Mouse (Mus musculus) liver (tissue): ENCODE measurements around the gene Wtap.
"Not testable (repeated sequence)": the region's sequence is repeated elsewhere in the genome, so short reads cannot be mapped to it uniquely, and the experiment has no call there.

Experiments used
- DNase-seq: peaks from one replicate; pipeline ENCODE4 v3.0.0-alpha.2; 2020; ENCODE audit warnings: mixed read lengths

The Wtap gene

DNA sequence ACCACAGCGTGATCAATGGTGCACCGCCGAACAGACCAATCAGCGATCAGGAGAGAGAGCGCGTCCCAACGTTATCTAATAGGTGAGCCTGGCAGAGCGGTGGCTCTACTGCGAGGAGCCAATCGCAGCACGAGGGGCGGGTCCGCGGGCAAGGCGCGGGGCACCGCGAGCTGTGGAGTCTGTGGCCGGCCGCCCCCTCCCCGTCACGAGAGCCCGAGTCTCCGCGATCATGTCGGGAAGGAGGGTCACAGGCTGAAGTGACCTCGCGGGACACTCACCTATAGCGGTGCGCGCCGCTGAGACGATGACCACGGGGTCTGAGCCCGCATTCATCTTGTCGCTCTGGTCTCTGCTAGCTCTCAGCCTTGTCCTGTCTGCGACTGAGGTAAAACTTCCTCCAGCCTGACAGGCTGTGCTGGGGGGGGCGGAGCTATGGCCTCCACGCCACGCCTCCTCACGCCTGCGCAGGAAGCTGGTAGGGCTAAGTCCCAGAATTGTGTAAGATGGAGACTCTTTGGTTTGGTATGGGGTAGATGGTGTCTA is 33.6 kb downstream of the Wtap start, which contains the start of gene Acat2:
Acat2 (minus strand) TSS at position 417 of the 543 bp plus-strand sequence.
- peak; percentile 95 for DNase-seq

DNA sequence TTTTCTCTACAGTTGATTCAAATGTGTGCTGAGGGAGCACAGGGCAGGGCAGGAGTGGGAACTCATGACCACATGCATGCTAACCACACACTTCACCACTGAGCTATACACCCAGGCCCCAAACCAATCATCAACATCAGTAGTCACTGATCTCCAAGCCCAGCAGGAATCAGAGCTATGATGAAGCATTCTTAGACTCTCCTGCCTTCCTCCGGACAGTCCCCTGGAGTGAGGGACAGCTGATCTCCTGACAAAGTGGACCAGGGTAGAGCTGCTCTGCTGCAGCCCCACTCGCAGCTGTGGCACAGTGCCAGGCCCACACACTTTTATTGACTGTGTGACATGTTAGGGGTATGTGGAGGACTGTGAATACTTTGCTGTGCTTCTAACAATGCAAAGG is 34.6 kb downstream of the Wtap start:
- DNase-seq: not testable (repeated sequence)

DNA sequence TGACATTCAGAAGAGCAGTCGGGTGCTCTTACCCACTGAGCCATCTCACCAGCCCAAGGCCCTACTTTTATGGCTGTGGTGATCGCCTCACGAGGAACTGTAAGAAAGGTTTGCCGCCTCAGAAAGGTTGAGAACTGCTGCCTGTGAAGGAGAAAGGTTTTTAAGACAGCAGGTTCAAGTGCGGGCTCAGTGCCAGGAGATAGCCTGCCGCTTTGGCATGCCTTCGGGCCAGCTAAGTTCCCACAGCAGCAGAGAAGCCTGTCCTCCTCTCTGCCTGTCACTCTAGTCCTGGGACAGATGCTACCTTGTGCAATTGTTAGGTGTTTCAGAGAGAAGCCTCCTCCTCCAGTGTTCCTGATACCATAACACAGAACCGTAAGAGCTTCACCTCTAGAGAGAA is 37.3 kb downstream of the Wtap start:
- no peak for DNase-seq

DNA sequence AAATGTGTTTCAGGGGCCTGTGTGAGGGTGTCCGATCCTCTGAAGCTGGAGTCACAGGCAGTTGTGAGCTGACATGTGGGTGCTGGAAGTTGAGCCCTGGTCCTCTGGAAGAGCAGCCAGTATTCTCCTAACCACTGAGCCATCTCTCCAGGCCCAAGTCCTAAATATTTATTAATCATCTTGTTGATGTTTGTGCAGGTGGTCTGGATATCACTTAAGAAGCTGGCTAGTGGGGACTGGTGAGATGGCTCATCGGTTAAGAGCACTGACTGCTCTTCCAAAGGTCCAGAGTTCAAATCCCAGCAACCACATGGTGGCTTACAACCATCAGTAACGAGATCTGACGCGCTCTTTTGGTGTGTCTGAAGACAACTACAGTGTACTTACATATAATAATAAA is 44.3 kb downstream of the Wtap start:
- no peak for DNase-seq

DNA sequence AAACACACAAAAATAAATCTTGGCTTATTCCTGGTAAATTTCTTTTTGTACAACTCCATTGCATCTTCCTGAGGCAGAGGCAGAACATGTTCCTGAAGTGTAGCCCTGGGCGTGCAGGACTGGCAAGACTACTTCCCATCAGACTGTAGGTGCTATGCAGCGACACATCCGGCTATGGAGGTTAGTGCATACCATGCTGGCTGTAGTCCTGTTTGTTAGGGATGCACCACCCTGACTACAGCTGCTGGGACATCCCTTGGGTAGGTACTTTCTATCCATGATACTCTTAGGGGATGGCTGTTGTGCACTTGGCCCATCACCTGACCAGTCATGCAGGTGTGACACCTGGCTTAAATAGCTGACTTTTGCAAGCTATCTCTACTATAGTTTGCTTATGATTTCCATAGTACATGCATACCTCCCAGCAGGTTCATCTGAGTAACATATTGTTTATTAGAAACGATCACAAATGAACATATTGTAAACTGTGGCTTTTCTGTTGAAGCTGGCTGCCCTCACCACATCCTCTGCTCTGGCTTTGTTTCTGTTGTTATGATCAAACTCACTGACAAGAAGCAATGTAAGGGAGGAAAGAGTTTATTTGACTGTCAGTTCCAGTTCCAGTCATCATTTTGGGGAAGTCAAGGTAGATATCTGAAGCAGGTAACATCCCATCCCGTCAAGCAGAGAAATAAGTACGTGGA is 51.4 kb downstream of the Wtap start:
- no peak for DNase-seq

DNA sequence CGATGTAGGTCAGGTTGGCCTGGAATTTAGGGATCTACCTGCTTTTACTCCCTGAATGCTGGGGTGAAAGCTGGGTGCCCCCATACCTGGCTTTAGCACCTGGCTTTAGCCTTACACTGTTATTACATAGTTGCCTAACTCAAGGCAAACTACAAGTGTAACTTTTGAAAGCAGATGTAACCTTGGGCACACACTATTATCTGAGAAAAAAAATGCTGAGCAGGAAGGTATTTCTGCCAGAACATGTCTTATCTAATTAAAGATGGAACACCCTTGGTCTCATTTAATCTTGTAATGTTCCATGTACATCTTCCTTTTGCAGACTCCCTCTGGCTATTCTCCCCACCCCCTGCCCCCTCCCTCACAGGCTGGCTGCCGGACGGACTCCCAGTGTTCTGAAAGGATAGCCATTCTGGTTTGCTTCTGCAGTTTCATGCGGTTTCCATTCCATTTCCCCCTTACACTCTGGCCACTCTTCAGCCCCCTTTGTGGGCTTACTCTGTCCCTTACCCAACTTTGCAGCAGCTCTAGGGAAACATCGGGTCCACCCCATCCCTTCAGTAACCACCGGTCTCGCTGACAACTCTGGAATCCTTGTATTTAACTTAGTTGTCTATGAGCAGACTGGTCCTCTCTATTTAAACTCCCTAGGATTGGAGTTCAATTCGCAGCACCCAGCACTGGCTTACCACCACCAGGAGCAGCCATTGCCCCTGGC is 52.3 kb downstream of the Wtap start:
- no peak for DNase-seq

DNA sequence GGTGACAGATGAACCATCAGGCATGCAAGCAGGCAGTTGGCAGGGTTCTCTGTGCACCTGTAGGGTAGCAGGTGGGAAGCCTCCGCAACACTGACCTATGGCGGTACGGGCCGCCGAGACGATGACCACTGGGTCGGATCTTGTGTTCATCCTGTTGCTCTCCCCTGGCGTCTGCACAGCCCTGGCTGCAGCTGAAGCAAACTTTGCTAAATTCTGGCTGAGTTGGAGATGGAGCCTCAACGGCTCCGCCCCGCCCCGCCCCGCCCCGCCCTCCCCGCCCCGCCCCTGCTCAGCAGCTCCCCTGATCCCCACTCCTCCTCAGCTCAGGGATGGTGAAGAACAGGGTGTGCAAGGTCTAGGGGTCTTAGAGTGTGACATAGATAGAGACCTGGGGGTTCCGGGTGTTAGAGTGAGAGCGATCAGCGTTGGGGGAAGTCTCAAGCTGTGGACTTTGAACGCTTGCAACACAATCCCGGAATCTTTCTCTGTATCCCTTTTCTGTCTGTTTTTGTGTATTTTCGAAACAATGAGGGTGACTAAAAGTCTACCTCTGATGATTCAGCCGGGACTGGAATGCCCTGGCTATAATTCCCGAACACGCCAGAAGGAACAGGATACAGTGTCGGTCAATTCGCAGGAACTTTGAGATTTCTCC is 53.7 kb downstream of the Wtap start, which contains the start of gene Acat3:
Acat3 (minus strand) TSS at position 450 of the 655 bp plus-strand sequence.
- peak; percentile 59 for DNase-seq

DNA sequence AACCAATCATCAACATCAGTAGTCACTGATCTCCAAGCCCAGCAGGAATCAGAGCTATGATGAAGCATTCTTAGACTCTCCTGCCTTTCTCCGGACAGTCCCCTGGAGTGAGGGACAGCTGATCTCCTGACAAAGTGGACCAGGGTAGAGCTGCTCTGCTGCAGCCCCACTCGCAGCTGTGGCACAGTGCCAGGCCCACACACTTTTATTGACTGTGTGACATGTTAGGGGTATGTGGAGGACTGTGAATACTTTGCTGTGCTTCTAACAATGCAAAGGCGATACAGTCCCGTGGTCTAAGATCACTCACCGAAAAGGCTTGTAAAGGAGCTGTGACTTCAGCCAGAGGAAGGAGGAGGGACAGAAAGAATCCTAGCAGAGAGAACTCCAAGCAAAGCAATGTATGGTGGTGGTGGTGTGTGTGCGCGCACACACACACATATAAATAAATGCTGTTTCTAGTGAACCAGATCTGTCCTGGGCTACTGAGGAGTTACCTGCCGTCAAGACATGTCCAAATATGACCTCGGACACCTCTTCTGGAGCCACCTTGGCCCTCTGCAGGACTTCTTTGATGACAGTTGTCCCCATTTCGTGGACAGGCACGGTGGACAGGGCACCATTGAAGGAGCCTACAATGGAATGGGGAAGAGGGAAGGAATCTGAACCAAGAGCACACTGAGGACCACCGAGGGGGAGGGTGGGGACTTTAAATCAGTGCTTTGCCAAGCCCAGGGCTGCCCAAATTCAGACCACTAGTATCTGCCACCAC is 54.4 kb downstream of the Wtap start:
- DNase-seq: not testable (repeated sequence)

DNA sequence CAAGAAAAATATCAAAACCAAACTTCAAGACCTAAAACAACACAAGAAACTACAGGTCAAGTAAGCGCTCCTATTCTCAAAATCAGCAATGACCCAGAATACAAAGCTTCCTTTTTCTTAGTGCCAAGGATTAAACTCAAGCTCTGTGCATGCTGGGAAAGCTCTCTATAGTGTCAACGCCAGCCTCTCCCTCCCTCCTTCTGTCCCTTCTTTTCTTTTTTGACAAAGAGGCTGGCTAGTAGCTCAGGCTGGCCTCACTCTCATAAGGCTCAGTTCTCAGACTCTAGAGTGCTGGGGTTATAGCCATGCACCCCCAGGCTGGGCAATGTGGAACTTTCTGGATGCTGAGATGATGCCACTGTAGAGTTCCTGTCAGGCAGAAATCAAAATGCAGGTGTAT is 55.9 kb downstream of the Wtap start:
- DNase-seq: no peak

DNA sequence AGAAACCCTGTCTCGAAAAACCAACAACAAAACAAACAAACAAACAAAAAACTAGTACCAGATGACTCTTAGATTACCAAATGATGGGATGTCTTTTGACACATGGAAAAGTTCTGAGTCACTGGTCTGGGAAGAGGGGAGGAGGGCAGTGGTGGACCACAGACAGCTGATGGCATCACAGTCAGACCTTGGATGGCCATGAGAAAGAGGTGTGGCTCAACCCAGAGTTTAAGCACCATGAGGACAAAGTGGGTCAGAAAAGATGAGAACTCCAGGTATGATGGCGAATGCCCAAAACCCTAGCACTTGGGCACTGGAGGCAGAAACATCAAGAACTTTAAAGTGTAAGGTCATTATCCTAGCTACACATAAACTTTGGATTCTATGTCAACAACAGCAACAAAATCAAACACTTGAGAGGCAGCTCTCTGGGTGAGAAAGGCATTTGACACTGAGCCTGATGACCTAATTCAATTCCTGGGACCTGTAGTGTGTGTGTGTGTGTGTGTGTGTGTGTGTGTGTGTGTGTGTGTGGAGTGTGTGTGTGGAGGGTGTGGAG is 56.5 kb downstream of the Wtap start:
- DNase-seq: no peak

DNA sequence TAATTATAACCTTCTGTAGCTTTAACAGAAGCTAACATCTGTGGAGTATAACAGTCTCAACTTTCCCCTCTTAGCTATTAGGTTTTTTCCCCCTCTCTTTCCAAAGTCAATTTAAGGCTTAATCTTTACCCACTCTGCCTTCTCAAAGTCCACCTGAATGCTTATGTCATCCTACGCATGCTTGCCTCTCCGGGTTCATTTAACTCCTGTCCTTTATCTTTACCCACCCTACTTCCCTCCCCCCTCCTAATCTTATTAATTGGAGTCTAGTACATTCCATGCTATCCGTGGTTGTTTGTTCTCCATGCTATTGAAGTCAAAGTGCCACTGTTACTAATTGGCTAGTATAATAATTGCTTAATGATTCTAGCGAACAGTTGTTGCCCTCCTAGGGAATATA is 58.2 kb downstream of the Wtap start:
- DNase-seq: no peak

DNA sequence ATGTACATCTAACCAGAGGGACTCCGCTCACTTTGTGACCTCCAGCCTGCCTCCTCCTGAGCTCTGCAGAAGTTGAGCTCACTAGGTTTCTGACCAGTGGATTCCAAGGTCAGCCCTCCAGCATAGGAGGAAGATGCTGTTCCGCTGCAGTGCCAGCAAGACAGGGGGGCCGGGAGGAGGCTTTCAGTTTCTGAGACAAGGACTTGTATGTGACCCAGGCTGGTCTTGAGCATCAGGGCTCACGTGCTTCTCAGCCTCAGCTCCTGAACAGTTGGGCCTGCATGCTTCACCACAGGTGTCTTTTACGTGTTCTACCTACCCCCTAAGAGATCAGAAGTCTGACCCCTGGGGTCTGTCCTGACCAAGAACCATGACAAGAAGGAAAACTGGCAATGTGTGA is 62.4 kb downstream of the Wtap start:
- DNase-seq: not testable (repeated sequence)

DNA sequence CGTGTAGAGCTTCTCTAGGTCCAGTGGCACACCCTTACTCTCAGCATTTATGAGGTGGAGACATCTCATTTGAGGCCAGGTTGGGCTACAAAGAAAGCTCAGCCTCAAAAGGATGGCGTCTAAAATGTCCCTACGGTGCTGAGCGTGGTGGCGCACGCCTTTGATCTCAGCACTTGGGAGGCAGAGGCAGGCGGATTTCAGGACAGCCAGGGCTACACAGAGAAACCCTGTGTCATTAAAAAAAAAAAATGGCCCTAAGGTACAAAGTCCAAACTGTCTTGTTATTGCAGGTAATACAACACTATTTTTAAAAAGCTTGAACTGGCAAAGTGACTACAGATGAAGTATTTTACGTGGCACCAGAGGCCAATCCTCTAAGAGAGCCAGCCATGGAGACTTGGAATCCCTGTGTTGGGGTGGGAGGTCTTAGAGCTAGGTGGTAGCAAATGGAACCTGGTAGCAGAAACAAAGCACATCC is 68.2 kb downstream of the Wtap start:
- no peak for DNase-seq

DNA sequence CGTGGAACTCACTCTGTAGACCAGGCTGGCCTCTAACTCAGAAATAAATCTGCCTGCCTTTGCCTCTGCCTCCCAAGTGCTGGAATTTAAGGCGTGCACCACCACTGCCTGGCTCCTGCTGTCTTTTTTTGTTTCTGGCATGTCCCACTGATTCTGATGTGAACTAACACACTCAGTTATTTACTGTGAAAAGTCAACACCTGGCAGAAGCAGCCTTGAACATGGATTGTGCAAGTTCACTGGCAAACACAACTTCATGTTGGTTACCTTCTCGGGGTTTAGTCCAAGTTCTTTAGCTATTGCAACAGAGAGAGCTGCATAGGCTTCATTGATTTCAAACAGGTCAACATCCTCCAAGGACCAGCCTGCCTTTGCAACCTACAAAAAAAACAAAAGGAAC is 69.0 kb downstream of the Wtap start:
- DNase-seq: no peak

DNA sequence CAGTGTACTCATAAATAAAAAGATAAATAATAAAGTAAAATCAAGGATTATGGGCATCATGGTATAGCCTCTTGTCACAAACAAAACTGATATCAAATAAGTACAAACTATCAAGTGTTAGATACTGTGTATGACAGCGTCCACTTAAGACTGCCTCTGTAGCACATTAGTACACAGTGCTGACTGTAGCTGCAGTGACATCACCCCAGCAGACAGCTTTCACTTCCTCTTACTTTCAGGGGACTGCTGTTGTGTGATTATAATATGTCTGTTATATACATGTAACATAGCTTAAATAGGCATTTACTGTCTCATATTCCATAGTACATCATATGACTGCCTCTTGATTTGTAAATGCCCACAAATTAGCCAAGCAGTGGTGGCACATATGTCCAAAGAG is 72.9 kb downstream of the Wtap start:
- no peak for DNase-seq
